Mouse (Mus musculus) hindbrain, embryonic 15.5 days (tissue): ENCODE data around the gene Runx1. TPM values are rescaled to one million over a fixed set of nuclear protein-coding genes. Genes with fewer than 3 reads are reported as not detected.

Source experiments
- ATAC-seq: fragments of 200-750 bp; cut with Nextera tagmentation; 2 replicates; pipeline ENCODE4 v1.8.0; 2017; ENCODE audit warnings: low read depth, moderate number of reproducible peaks, moderate TSS enrichment; ENCODE audit not compliant: low FRiP score
- H3K27ac ChIP-seq: fragments of 300-500 bp; sonication (generic); replicated peaks from 2 replicates; pipeline ENCODE4 v1.5.1; 2015; ENCODE audit warnings: mild to moderate bottlenecking, inconsistent platforms
- H3K27me3 ChIP-seq: fragments of 300-500 bp; sonication (generic); 2 replicates; pipeline ENCODE4 v1.6.1; 2015; ENCODE audit warnings: control low read depth, inconsistent platforms
- H3K36me3 ChIP-seq: fragments of 300-500 bp; sonication (generic); 2 replicates; pipeline ENCODE4 v1.6.1; 2015; ENCODE audit warnings: control low read depth, inconsistent platforms
- H3K4me1 ChIP-seq: fragments of 300-500 bp; sonication (generic); replicated peaks from 2 replicates; pipeline ENCODE4 v1.6.1; 2015; ENCODE audit warnings: control low read depth, inconsistent platforms
- H3K4me2 ChIP-seq: fragments of 300-500 bp; sonication (generic); 2 replicates; pipeline ENCODE4 v1.6.1; 2015; ENCODE audit warnings: moderate library complexity, mild to moderate bottlenecking, inconsistent platforms
- H3K4me3 ChIP-seq: fragments of 300-500 bp; sonication (generic); 2 replicates; pipeline ENCODE4 v1.5.1; 2015; ENCODE audit warnings: mild to moderate bottlenecking, inconsistent platforms
- H3K9ac ChIP-seq: fragments of 300-500 bp; sonication (generic); 2 replicates; pipeline ENCODE4 v1.6.1; 2015; ENCODE audit warnings: inconsistent platforms
- H3K9me3 ChIP-seq: fragments of 300-500 bp; sonication (generic); 2 replicates; pipeline ENCODE4 v1.6.1; 2016; ENCODE audit warnings: control low read depth, inconsistent platforms
- WGBS: fragments of 180-500 bp; shearing (Covaris S2); methylation state at CpG from one replicate; pipeline ENCODE4 v1.1.7; 2015; 5-methylcytosine and 5-hydroxymethylcytosine counted together
- polyA plus RNA-seq: library from polyadenylated mRNA; unstranded; fragments of >200 nt; fragmentation: Nextera tagmentation; extraction: Ambion mirVana; gene quantifications from 2 replicates; pipeline ENCODE4 v1.2.1, GENCODE M21; 2015

The Runx1 gene
- polyA plus RNA-seq = 1.1 and 1.9 TPM in 2 replicates

GRCm38 (mm10) chr16:92825908-92826650 is at the start of gene Runx1:
Runx1 (minus strand) TSS chr16:92826149.
- H3K4me3 ChIP-seq = no peak within 1 kb of the TSS
- no peak within 1 kb of the TSS for H3K9ac ChIP-seq
- no peak within 1 kb of the TSS for H3K27ac ChIP-seq
- no peak for ATAC-seq
- no peaks in the 10 kb centered on the region for H3K9me3 ChIP-seq
- H3K27me3 ChIP-seq = no peaks in the 10 kb centered on the region
- WGBS = 95% methylated on average over 11 of the region's 11 CpGs
- H3K36me3 ChIP-seq = no peaks in the 10 kb centered on the region
- peaks cover 18% of the 10 kb centered on the region; the same call in 1 of the 2 replicates for H3K4me1 ChIP-seq
- no peak within 1 kb of the TSS for H3K4me2 ChIP-seq

- no peak overlapping the region for H3K4me3 ChIP-seq
- H3K9me3 ChIP-seq = no peaks in the 10 kb centered on the region
- no peaks in the 10 kb centered on the region for H3K4me1 ChIP-seq
- no peak overlapping the region for H3K4me2 ChIP-seq
- WGBS = 87% methylated on average over 3 of the region's 3 CpGs
- H3K27me3 ChIP-seq = no peaks in the 10 kb centered on the region
- H3K27ac ChIP-seq = no peak overlapping the region
- no peak overlapping the region for H3K9ac ChIP-seq
- no peaks in the 10 kb centered on the region for H3K36me3 ChIP-seq
- no peak for ATAC-seq
These were observed 48.1 kb upstream of the Runx1 start for GRCm38 (mm10) chr16:92874015-92874414.

- 92% methylated on average over 11 of the region's 11 CpGs for WGBS
- H3K27ac ChIP-seq = no peak overlapping the region
- no peaks in the 10 kb centered on the region for H3K27me3 ChIP-seq
- H3K9ac ChIP-seq = no peak overlapping the region
- H3K36me3 ChIP-seq = no peaks in the 10 kb centered on the region
- H3K9me3 ChIP-seq = no peaks in the 10 kb centered on the region
- H3K4me3 ChIP-seq = no peak overlapping the region
- no peak overlapping the region for H3K4me2 ChIP-seq
- no peak for ATAC-seq
- no peaks in the 10 kb centered on the region for H3K4me1 ChIP-seq
These were observed 45.8 kb upstream of the Runx1 start for GRCm38 (mm10) chr16:92871728-92872127.

- WGBS = 89% methylated on average over 4 of the region's 4 CpGs
- Histone ChIP-seq H3K4me3 (no peak overlapping the region), H3K27ac (no peak overlapping the region), H3K4me1 (no peaks in the 10 kb centered on the region), H3K4me2 (no peak overlapping the region), H3K9ac (no peak overlapping the region), H3K9me3 (no peaks in the 10 kb centered on the region), H3K36me3 (no peaks in the 10 kb centered on the region), H3K27me3 (no peaks in the 10 kb centered on the region)
- ATAC-seq = no peak
These were observed 42.6 kb upstream of the Runx1 start for GRCm38 (mm10) chr16:92868550-92868949.

- Histone ChIP-seq H3K9ac (no peak overlapping the region), H3K27me3 (no peaks in the 10 kb centered on the region), H3K9me3 (no peaks in the 10 kb centered on the region), H3K4me3 (no peak overlapping the region), H3K27ac (no peak overlapping the region), H3K4me1 (no peaks in the 10 kb centered on the region), H3K4me2 (no peak overlapping the region), H3K36me3 (no peaks in the 10 kb centered on the region)
- ATAC-seq = no peak
- WGBS = 75% methylated on average over 9 of the region's 9 CpGs
These were observed 41.4 kb upstream of the Runx1 start for GRCm38 (mm10) chr16:92867261-92867935.

- H3K4me3 ChIP-seq = no peak overlapping the region
- no peak overlapping the region for H3K9ac ChIP-seq
- H3K9me3 ChIP-seq = no peaks in the 10 kb centered on the region
- WGBS = 87% methylated on average over 3 of the region's 3 CpGs
- no peaks in the 10 kb centered on the region for H3K27me3 ChIP-seq
- H3K36me3 ChIP-seq = no peaks in the 10 kb centered on the region
- H3K4me1 ChIP-seq = no peaks in the 10 kb centered on the region
- ATAC-seq = no peak
- no peak overlapping the region for H3K4me2 ChIP-seq
- no peak overlapping the region for H3K27ac ChIP-seq
These were observed 39.4 kb upstream of the Runx1 start for GRCm38 (mm10) chr16:92865314-92865713.

- Histone ChIP-seq H3K36me3 (no peaks in the 10 kb centered on the region), H3K4me1 (no peaks in the 10 kb centered on the region), H3K9me3 (no peaks in the 10 kb centered on the region), H3K4me2 (no peak overlapping the region), H3K4me3 (no peak overlapping the region), H3K9ac (no peak overlapping the region), H3K27me3 (no peaks in the 10 kb centered on the region), H3K27ac (no peak overlapping the region)
- no peak for ATAC-seq
- 81% methylated on average over 2 of the region's 2 CpGs for whole genome bisulfite sequencing
These were observed 38.2 kb upstream of the Runx1 start for GRCm38 (mm10) chr16:92864191-92864590.

GRCm38 (mm10) chr16:92863179-92863578 is 37.2 kb upstream of the Runx1 start:
- H3K4me2 ChIP-seq = no peak overlapping the region
- H3K27ac ChIP-seq = no peak overlapping the region
- ATAC-seq = no peak
- no peaks in the 10 kb centered on the region for H3K27me3 ChIP-seq
- H3K4me3 ChIP-seq = no peak overlapping the region
- no peaks in the 10 kb centered on the region for H3K4me1 ChIP-seq
- no peaks in the 10 kb centered on the region for H3K9me3 ChIP-seq
- no peak overlapping the region for H3K9ac ChIP-seq
- H3K36me3 ChIP-seq = no peaks in the 10 kb centered on the region

- H3K4me1 ChIP-seq = no peaks in the 10 kb centered on the region
- no peak overlapping the region for H3K27ac ChIP-seq
- no peak overlapping the region for H3K4me2 ChIP-seq
- H3K4me3 ChIP-seq = no peak overlapping the region
- H3K36me3 ChIP-seq = no peaks in the 10 kb centered on the region
- no peak for ATAC-seq
- 89% methylated on average over 4 of the region's 4 CpGs for WGBS
- H3K27me3 ChIP-seq = no peaks in the 10 kb centered on the region
- no peak overlapping the region for H3K9ac ChIP-seq
- no peaks in the 10 kb centered on the region for H3K9me3 ChIP-seq
These were observed 36.5 kb upstream of the Runx1 start for GRCm38 (mm10) chr16:92862430-92862829.

- no peaks in the 10 kb centered on the region for H3K4me1 ChIP-seq
- ATAC-seq = no peak
- WGBS = 88% methylated on average over 2 of the region's 2 CpGs
These were observed 35.6 kb upstream of the Runx1 start for GRCm38 (mm10) chr16:92861571-92861970.

GRCm38 (mm10) chr16:92860649-92861048 is 34.7 kb upstream of the Runx1 start:
- Histone ChIP-seq H3K4me1 (no peaks in the 10 kb centered on the region), H3K9me3 (no peaks in the 10 kb centered on the region), H3K4me2 (no peak overlapping the region), H3K27ac (no peak overlapping the region), H3K9ac (no peak overlapping the region), H3K4me3 (no peak overlapping the region), H3K27me3 (no peaks in the 10 kb centered on the region), H3K36me3 (no peaks in the 10 kb centered on the region)
- no peak for ATAC-seq
- 76% methylated on average over 1 of the region's 1 CpGs for WGBS

More at GRCm38 (mm10) chr16:92861571-92861970, 35.6 kb upstream of the Runx1 start:
- Histone ChIP-seq H3K4me2 (no peak overlapping the region), H3K4me3 (no peak overlapping the region), H3K27ac (no peak overlapping the region), H3K9ac (no peak overlapping the region), H3K9me3 (no peaks in the 10 kb centered on the region), H3K27me3 (no peaks in the 10 kb centered on the region), H3K36me3 (no peaks in the 10 kb centered on the region)

GRCm38 (mm10) chr16:92856779-92857178 is 30.8 kb upstream of the Runx1 start:
- Histone ChIP-seq H3K9ac (no peak overlapping the region), H3K4me1 (no peaks in the 10 kb centered on the region), H3K4me3 (no peak overlapping the region), H3K4me2 (no peak overlapping the region), H3K27me3 (no peaks in the 10 kb centered on the region), H3K36me3 (no peaks in the 10 kb centered on the region), H3K9me3 (no peaks in the 10 kb centered on the region), H3K27ac (no peak overlapping the region)
- WGBS = 88% methylated on average over 3 of the region's 3 CpGs
- ATAC-seq = no peak
